Mouse (Mus musculus): ENCODE results near the gene Pex5. TPM values are rescaled to one million over a fixed set of nuclear protein-coding genes. Genes with fewer than 3 reads are reported as not detected.

Pex5 gene
- polyA plus RNA-seq, 1 experiment from 2014 or later, result 22.8 TPM

DNA sequence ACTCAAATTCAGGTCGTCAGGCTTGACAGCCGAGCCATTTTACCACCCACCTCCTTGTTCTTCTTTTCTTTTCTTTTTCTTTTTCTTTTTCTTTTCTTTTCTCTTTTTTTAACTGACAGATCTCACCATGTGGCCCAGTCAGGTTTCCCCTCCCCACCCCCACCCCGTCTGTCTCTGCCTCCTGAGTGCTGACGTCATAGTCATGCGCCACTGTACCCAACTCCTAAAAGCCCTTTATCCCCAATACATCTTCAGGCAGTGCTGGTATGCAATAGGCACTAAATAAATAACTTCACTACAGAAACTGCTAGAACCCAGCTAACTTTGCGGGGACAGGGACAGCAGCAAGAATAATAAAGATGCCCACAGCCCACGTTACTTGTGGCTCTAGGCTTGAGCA is 21.4 kb upstream of the Pex5 start:
- H3K4me3 ChIP-seq (ENCODE audit: control insufficient read depth in 1 of 2, insufficient read depth in 1 of 2, low read depth in 1 of 2, low read length in 2 of 2), result no peak overlapping the region

DNA sequence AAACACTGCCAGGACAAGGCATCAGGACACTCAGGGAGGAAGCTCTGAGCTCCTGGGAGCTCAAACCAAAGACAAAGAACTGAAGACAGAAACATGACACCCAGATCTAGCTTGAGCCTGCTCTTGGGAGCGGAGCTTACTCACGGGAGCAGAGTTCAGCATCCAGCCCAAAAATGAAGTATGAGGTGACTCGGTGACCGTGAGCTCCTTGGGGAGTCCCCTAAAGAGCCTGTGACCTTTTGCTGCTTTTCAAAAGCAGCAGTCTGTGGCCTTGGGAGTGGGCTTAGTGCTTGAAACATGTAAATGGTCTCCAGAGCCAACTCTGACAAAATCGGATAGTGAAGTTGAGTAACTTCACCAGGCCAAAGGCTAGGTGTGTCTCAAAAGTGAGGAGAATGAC is 20.3 kb upstream of the Pex5 start:
- H3K27me3 ChIP-seq (ENCODE audit: control insufficient read depth, insufficient read depth, low read length), result peaks cover 52% of the 10 kb centered on the region
- H3K9ac ChIP-seq (ENCODE audit: low read length), result no peak overlapping the region
- 71% methylated on average over 5 of the region's 5 CpGs for WGBS
- no peak overlapping the region for H3K27ac ChIP-seq (replicated peaks in 1 of 2; ENCODE audit: control insufficient read depth in 1 of 2, insufficient read depth in 1 of 2, low read depth in 2 of 2, low read length in 2 of 2)
- H3K9me3 ChIP-seq (ENCODE audit: control insufficient read depth, low read length), result no peaks in the 10 kb centered on the region
- no peak overlapping the region for H3K4me2 ChIP-seq (ENCODE audit: low read length)
- ATAC-seq (ENCODE audit: insufficient number of reproducible peaks, insufficient read depth, low FRiP score, low read depth), result no peak
- no peaks in the 10 kb centered on the region for H3K36me3 ChIP-seq (ENCODE audit: control insufficient read depth, insufficient read depth, low read length)
- H3K4me1 ChIP-seq (ENCODE audit: control insufficient read depth in 2 of 2, insufficient read depth in 2 of 2, low read length in 2 of 2), result no peaks in the 10 kb centered on the region
- H3K4me3 ChIP-seq (ENCODE audit: control insufficient read depth in 1 of 2, insufficient read depth in 1 of 2, low read depth in 1 of 2, low read length in 2 of 2), result no peak overlapping the region

More for the DNA sequence above, 21.4 kb upstream of the Pex5 start:
- Histone ChIP-seq H3K36me3 (ENCODE audit: control insufficient read depth, insufficient read depth, low read length) (no peaks in the 10 kb centered on the region), H3K4me2 (ENCODE audit: low read length) (no peak overlapping the region), H3K9me3 (ENCODE audit: control insufficient read depth, low read length) (no peaks in the 10 kb centered on the region), H3K4me1 (ENCODE audit: control insufficient read depth in 2 of 2, insufficient read depth in 2 of 2, low read length in 2 of 2) (no peaks in the 10 kb centered on the region), H3K9ac (ENCODE audit: low read length) (no peak overlapping the region), H3K27me3 (ENCODE audit: control insufficient read depth, insufficient read depth, low read length) (peaks cover 41% of the 10 kb centered on the region), H3K27ac (replicated peaks in 1 of 2; ENCODE audit: control insufficient read depth in 1 of 2, insufficient read depth in 1 of 2, low read depth in 2 of 2, low read length in 2 of 2) (no peak overlapping the region)
- 78% methylated on average over 7 of the region's 7 CpGs for WGBS
- ATAC-seq (ENCODE audit: insufficient number of reproducible peaks, insufficient read depth, low FRiP score, low read depth), result no peak

DNA sequence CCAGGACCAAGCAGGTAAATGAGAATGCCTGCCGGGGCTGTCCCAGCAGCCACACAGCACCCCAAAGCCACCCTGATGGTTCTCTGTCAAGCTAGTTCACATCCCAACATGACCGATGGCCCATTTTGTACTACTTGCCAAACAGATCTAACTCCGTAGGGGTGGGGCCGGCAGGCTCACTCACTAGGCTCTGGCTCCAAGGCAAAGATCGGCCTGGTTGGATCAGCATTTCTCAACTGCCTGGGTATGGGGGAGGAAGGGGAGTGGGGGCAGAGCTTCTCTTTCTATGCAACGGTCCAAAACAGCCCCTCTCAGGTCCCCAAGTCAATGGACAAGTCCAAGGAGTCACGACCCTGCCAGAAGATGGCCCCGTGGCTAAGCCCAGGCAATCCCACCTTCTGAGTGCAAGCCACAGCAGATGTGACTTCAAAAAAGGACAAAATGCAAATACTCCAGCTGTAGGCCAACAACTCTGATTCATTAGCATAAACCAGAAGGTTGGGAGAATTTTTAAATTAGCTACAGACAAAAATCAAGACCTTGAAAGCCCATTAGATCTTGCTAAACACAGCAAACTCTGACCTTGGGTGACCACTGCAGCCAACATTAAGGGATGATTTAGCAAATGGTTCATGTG is 18.9 kb upstream of the Pex5 start:
- no peak for ATAC-seq (ENCODE audit: insufficient number of reproducible peaks, insufficient read depth, low FRiP score, low read depth)
- no peak overlapping the region for H3K4me2 ChIP-seq (ENCODE audit: low read length)
- no peaks in the 10 kb centered on the region for H3K36me3 ChIP-seq (ENCODE audit: control insufficient read depth, insufficient read depth, low read length)
- no peak overlapping the region for H3K27ac ChIP-seq (replicated peaks in 1 of 2; ENCODE audit: control insufficient read depth in 1 of 2, insufficient read depth in 1 of 2, low read depth in 2 of 2, low read length in 2 of 2)
- H3K9me3 ChIP-seq (ENCODE audit: control insufficient read depth, low read length), result no peaks in the 10 kb centered on the region
- H3K4me1 ChIP-seq (ENCODE audit: control insufficient read depth in 2 of 2, insufficient read depth in 2 of 2, low read length in 2 of 2), result no peaks in the 10 kb centered on the region
- H3K27me3 ChIP-seq (ENCODE audit: control insufficient read depth, insufficient read depth, low read length), result peaks cover 65% of the 10 kb centered on the region
- 85% methylated on average over 8 of the region's 8 CpGs for WGBS
- no peak overlapping the region for H3K9ac ChIP-seq (ENCODE audit: low read length)
- no peak overlapping the region for H3K4me3 ChIP-seq (ENCODE audit: control insufficient read depth in 1 of 2, insufficient read depth in 1 of 2, low read depth in 1 of 2, low read length in 2 of 2)

DNA sequence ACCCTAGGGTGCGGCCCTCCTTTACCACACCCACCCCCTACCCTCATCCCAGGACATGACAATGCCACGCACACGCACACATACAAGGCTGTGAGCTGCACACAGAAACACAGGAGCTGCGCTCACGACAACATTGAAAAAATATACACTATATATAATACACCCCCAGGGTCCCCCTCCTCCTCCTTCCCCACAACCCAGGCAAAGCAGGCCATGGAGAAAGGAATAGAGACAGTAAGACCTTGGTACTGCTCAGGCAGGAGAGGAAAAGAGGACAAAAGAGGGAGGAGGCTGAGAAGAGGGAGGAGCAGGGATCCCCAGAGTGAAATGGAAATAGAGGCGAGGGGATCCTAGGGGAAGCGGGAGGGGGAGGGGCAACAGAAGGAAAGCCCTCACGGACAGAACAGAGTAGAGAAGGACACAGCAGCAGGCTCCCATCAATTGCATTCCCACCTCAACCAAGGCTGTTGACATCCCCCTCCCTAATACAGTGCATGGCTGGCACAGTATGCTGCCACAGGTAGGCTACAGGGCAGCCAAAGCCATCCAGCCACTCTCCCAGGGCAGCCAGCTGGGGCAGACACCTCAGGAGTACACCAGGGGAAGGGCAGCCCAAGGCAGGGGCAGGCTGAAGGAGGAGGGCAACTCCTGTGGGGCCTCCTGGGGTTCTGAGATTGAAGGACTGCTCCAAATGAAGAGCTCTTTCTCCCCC is 16.1 kb upstream of the Pex5 start:
- H3K27me3 ChIP-seq (ENCODE audit: control insufficient read depth, insufficient read depth, low read length), result peaks cover 69% of the 10 kb centered on the region
- no peak for ATAC-seq (ENCODE audit: insufficient number of reproducible peaks, insufficient read depth, low FRiP score, low read depth)
- H3K4me3 ChIP-seq (ENCODE audit: control insufficient read depth in 1 of 2, insufficient read depth in 1 of 2, low read depth in 1 of 2, low read length in 2 of 2), result no peak overlapping the region
- no peaks in the 10 kb centered on the region for H3K36me3 ChIP-seq (ENCODE audit: control insufficient read depth, insufficient read depth, low read length)
- 53% methylated on average over 8 of the region's 8 CpGs for whole genome bisulfite sequencing
- H3K4me2 ChIP-seq (ENCODE audit: low read length), result no peak overlapping the region
- no peak overlapping the region for H3K27ac ChIP-seq (replicated peaks in 1 of 2; ENCODE audit: control insufficient read depth in 1 of 2, insufficient read depth in 1 of 2, low read depth in 2 of 2, low read length in 2 of 2)
- H3K4me1 ChIP-seq (ENCODE audit: control insufficient read depth in 2 of 2, insufficient read depth in 2 of 2, low read length in 2 of 2), result peaks cover 9 to 15% of the 10 kb centered on the region in 2 experiments
- no peaks in the 10 kb centered on the region for H3K9me3 ChIP-seq (ENCODE audit: control insufficient read depth, low read length)
- H3K9ac ChIP-seq (ENCODE audit: low read length), result no peak overlapping the region; the same call in 1 of the 2 replicates

DNA sequence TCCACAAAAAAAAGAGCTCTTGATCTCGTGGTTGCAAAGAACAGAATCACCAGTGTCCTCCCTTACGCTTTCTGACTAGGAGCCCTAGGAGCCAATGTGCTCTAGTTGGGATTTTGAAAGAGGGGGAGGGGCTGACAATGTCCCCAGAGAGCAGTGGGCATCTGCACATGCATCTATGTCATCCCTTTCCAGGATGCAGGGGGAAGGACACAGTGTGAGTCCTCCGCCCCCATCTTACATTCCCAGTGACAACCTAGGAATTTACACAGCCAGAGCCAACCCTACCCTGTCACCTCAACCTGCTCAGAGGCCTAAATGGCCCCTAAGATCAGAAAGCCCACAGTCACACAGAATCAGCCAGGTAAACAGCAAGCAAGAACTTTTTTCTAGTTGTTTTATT is 15.5 kb upstream of the Pex5 start:
- 70% methylated on average over 3 of the region's 3 CpGs for whole genome bisulfite sequencing
- no peak overlapping the region for H3K27ac ChIP-seq (replicated peaks in 1 of 2; ENCODE audit: control insufficient read depth in 1 of 2, insufficient read depth in 1 of 2, low read depth in 2 of 2, low read length in 2 of 2)
- peaks cover 69% of the 10 kb centered on the region for H3K27me3 ChIP-seq (ENCODE audit: control insufficient read depth, insufficient read depth, low read length)
- H3K4me2 ChIP-seq (ENCODE audit: low read length), result no peak overlapping the region
- no peak for ATAC-seq (ENCODE audit: insufficient number of reproducible peaks, insufficient read depth, low FRiP score, low read depth)
- no peak overlapping the region for H3K9ac ChIP-seq (ENCODE audit: low read length)
- no peak overlapping the region for H3K4me3 ChIP-seq (ENCODE audit: control insufficient read depth in 1 of 2, insufficient read depth in 1 of 2, low read depth in 1 of 2, low read length in 2 of 2)
- H3K4me1 ChIP-seq (ENCODE audit: control insufficient read depth in 2 of 2, insufficient read depth in 2 of 2, low read length in 2 of 2), result peaks cover 9 to 16% of the 10 kb centered on the region in 2 experiments
- no peaks in the 10 kb centered on the region for H3K9me3 ChIP-seq (ENCODE audit: control insufficient read depth, low read length)
- H3K36me3 ChIP-seq (ENCODE audit: control insufficient read depth, insufficient read depth, low read length), result no peaks in the 10 kb centered on the region

DNA sequence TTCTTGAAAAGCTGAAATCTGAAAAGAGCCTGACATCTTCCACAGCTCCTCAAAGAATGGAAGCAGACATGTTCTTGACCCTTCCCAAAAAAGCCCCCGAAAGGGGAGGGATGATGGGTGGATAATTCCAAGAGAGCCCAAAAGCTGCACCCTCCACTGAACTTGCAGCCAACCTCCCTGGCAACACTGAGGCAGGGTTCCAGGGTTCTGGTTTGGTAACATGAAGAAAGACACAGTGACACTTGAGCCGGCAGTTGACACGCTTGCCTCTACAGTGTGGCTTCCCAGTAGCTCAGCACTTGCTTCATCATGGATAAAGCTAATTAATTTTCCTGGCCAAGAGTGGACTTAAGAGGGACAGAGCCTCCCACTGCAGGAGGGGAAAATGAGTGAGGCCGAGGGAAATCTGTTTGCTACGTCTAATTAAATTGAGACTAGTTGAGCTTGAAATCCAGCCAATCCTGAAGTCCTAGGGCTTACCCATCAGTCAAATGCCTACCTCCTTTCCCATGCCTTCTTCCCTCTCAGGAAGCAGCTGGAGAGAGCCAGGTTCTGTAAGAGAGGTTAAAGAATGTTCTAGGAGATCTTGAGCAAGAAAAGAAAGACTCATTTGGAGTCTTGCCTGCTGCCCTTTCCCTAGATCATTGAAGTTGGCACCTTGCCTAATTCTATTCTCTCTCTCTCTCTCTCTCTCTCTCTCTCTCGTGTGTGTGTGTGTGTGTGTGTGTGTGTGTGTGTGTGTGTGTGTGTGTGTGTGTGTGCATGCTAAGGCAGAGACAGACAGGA is 13.1 kb upstream of the Pex5 start:
- H3K4me3 ChIP-seq (ENCODE audit: control insufficient read depth in 1 of 2, insufficient read depth in 1 of 2, low read depth in 1 of 2, low read length in 2 of 2), result no peak overlapping the region
- no peak overlapping the region for H3K27ac ChIP-seq (replicated peaks in 1 of 2; ENCODE audit: control insufficient read depth in 1 of 2, insufficient read depth in 1 of 2, low read depth in 2 of 2, low read length in 2 of 2)
- ATAC-seq (ENCODE audit: insufficient number of reproducible peaks, insufficient read depth, low FRiP score, low read depth), result no peak
- WGBS, result 67% methylated on average over 5 of the region's 6 CpGs
- no peaks in the 10 kb centered on the region for H3K9me3 ChIP-seq (ENCODE audit: control insufficient read depth, low read length)
- H3K4me2 ChIP-seq (ENCODE audit: low read length), result no peak overlapping the region
- peaks cover 10 to 17% of the 10 kb centered on the region in 2 experiments for H3K4me1 ChIP-seq (ENCODE audit: control insufficient read depth in 2 of 2, insufficient read depth in 2 of 2, low read length in 2 of 2)
- no peak overlapping the region for H3K9ac ChIP-seq (ENCODE audit: low read length)
- H3K36me3 ChIP-seq (ENCODE audit: control insufficient read depth, insufficient read depth, low read length), result no peaks in the 10 kb centered on the region
- peaks cover 54% of the 10 kb centered on the region for H3K27me3 ChIP-seq (ENCODE audit: control insufficient read depth, insufficient read depth, low read length)

DNA sequence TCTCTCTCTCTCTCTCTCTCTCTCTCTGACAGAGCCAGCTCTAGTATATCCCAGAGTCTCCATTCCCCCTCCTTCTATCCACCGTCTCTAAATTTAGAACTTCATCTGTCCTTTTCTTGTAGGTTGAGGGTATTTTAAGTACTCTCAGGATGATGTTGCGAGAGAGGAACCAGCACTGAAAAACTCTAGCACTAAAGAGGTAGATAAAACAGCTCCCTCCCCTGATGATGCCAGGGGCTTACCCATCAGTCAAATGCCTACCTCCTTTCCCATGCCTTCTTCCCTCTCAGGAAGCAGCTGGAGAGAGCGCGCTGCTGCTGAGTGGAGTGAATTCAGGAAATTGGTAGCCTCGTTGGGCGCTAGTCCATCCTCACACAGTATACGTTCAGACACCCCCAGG is 12.4 kb upstream of the Pex5 start:
- 49% methylated on average over 7 of the region's 7 CpGs for WGBS
- no peak for ATAC-seq (ENCODE audit: insufficient number of reproducible peaks, insufficient read depth, low FRiP score, low read depth)
- H3K9me3 ChIP-seq (ENCODE audit: control insufficient read depth, low read length), result no peaks in the 10 kb centered on the region
- peaks cover 10 to 17% of the 10 kb centered on the region in 2 experiments for H3K4me1 ChIP-seq (ENCODE audit: control insufficient read depth in 2 of 2, insufficient read depth in 2 of 2, low read length in 2 of 2)
- peaks cover 47% of the 10 kb centered on the region for H3K27me3 ChIP-seq (ENCODE audit: control insufficient read depth, insufficient read depth, low read length)
- H3K27ac ChIP-seq (replicated peaks in 1 of 2; ENCODE audit: control insufficient read depth in 1 of 2, insufficient read depth in 1 of 2, low read depth in 2 of 2, low read length in 2 of 2), result no peak overlapping the region
- H3K4me3 ChIP-seq (ENCODE audit: control insufficient read depth in 1 of 2, insufficient read depth in 1 of 2, low read depth in 1 of 2, low read length in 2 of 2), result no peak overlapping the region
- H3K36me3 ChIP-seq (ENCODE audit: control insufficient read depth, insufficient read depth, low read length), result no peaks in the 10 kb centered on the region
- no peak overlapping the region for H3K4me2 ChIP-seq (ENCODE audit: low read length)
- H3K9ac ChIP-seq (ENCODE audit: low read length), result no peak overlapping the region
